Mouse (Mus musculus) liver, postnatal 0 days (tissue): ENCODE data around the gene Gm37240. TPM values are rescaled to one million over a fixed set of nuclear protein-coding genes. Genes with fewer than 3 reads are reported as not detected.
A peak's percentile ranks its signal among the peaks of the same experiment; 100 is the strongest.
"Not testable (repeated sequence)": the region's sequence is repeated elsewhere in the genome, so short reads cannot be mapped to it uniquely, and the experiment has no call there.

Experiments used
- ATAC-seq: fragments of 200-750 bp; cut with Nextera tagmentation; 2 replicates; pipeline ENCODE4 v1.8.0; 2017; ENCODE audit warnings: mild to moderate bottlenecking, moderate library complexity
- DNase-seq: peaks from one replicate; pipeline ENCODE4 v3.0.0-alpha.2; 2016
- H3K27ac ChIP-seq: fragments of 300-500 bp; sonication (generic); 2 replicates; pipeline ENCODE4 v1.5.1; 2014; ENCODE audit warnings: antibody characterized with exemption, moderate library complexity, mild to moderate bottlenecking, low read depth
- H3K27me3 ChIP-seq: fragments of 300-500 bp; sonication (generic); 2 replicates; pipeline ENCODE4 v1.6.1; 2014; ENCODE audit warnings: low read length, control low read depth, mixed read lengths; ENCODE audit not compliant: insufficient read depth
- H3K36me3 ChIP-seq: fragments of 300-500 bp; sonication (generic); replicated peaks from 2 replicates; pipeline ENCODE4 v1.6.1; 2014; ENCODE audit warnings: mild to moderate bottlenecking, control low read depth, low read length, moderate library complexity, mixed read lengths; ENCODE audit not compliant: insufficient read depth
- H3K4me1 ChIP-seq: fragments of 300-500 bp; sonication (generic); 2 replicates; pipeline ENCODE4 v1.6.1; 2014; ENCODE audit warnings: antibody characterized with exemption, mild to moderate bottlenecking, control low read depth; ENCODE audit not compliant: insufficient read depth
- H3K4me2 ChIP-seq: fragments of 300-500 bp; sonication (generic); 2 replicates; pipeline ENCODE4 v1.6.1; 2014; ENCODE audit warnings: low read depth, mild to moderate bottlenecking, low read length, moderate library complexity, mixed read lengths
- H3K4me3 ChIP-seq: fragments of 300-500 bp; sonication (generic); 2 replicates; pipeline ENCODE4 v1.5.1; 2014; ENCODE audit warnings: low read depth, low read length
- H3K9ac ChIP-seq: fragments of 300-500 bp; sonication (generic); replicated peaks from 2 replicates; pipeline ENCODE4 v1.6.1; 2014; ENCODE audit warnings: mild to moderate bottlenecking, moderate library complexity
- H3K9me3 ChIP-seq: fragments of 300-500 bp; sonication (generic); 2 replicates; pipeline ENCODE4 v1.6.1; 2016; ENCODE audit warnings: mild to moderate bottlenecking, control low read depth, low read length, mixed read lengths
- CTCF ChIP-seq: sonication (generic); IDR thresholded peaks from 2 replicates; pipeline ENCODE4 v1.5.1; 2016; ENCODE audit warnings: antibody characterized with exemption, low read depth
- EP300 ChIP-seq: IDR thresholded peaks from 2 replicates; pipeline ENCODE4 v1.6.1; 2016; ENCODE audit warnings: antibody characterized with exemption, low read depth, mild to moderate bottlenecking
- WGBS: fragments of 180-500 bp; shearing (Covaris S2); extraction: QIAGEN DNeasy Blood & Tissue Kit; methylation state at CpG from one replicate; pipeline ENCODE4 v1.1.7; 2014; ENCODE audit not compliant: insufficient replicate concordance; 5-methylcytosine and 5-hydroxymethylcytosine counted together
- polyA plus RNA-seq: library from polyadenylated mRNA; unstranded; fragments of >200 nt; fragmentation: Nextera tagmentation; extraction: Ambion mirVana; gene quantifications from 2 replicates; pipeline ENCODE4 v1.2.1, GENCODE M21; 2015

The Gm37240 gene
- polyA plus RNA-seq, 1 experiment from 2014 or later, result 0.72 TPM

DNA sequence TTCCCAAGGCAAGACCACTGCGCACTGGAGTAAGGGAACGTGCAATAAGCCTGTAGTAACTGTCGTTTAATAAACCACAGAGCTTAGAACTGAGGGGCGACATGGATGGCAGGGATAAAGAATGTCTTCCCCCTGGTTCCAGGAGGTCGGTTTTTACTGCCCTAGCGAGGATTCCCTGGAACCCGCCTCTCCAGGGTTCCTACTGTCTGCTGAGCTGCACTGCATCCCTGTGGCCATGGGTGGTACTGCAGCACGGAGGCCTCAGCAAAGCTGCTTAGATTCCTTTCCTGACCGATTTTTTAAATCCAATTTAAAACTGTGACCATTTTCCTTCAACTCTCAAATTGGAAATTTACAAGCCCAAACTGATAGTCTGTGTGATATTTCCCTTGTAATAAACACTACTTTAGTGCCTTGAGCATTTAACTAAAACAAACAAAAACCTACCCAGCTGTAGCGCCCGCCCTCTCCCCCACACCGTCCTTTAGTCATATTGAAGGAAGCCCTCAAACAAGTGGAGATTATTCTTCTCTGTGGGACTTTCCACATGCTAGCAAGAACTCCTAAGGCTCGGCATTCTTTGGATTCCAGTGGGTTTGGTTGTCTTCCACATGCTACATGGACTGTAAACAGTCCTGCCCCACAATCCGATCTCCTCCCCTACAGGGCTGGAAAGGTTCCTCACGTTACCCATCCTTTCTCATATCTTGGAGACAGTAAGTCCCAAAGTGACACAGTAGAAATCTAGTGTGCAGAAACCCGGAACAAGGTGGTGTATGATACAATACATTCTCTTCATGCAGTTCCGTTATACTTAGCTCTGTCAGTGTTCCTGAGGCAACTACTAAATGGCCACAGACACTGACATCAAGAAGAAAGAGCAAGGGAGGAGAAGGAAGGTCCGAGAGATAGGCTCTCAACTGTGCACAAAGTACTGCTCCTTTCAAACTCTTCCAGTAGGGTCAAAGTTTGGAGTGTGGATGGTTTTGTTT is 36.9 kb upstream of the Gm37240 start:
- no peak overlapping the region for H3K4me2 ChIP-seq
- no peaks in the 10 kb centered on the region for H3K27me3 ChIP-seq
- 43% methylated on average over 18 of the region's 18 CpGs for WGBS
- no peak overlapping the region for H3K9ac ChIP-seq
- ATAC-seq (0 out of 2 replicates have a peak, but pooled peaks have one; percentile 35), DNase-seq (peak; percentile 75)
- TF ChIP-seq EP300, result no peak
- TF ChIP-seq CTCF, result peak; percentile 92
- no peaks in the 10 kb centered on the region for H3K9me3 ChIP-seq
- no peaks in the 10 kb centered on the region for H3K36me3 ChIP-seq
- no peak overlapping the region for H3K27ac ChIP-seq
- no peak overlapping the region for H3K4me3 ChIP-seq
- no peaks in the 10 kb centered on the region for H3K4me1 ChIP-seq

DNA sequence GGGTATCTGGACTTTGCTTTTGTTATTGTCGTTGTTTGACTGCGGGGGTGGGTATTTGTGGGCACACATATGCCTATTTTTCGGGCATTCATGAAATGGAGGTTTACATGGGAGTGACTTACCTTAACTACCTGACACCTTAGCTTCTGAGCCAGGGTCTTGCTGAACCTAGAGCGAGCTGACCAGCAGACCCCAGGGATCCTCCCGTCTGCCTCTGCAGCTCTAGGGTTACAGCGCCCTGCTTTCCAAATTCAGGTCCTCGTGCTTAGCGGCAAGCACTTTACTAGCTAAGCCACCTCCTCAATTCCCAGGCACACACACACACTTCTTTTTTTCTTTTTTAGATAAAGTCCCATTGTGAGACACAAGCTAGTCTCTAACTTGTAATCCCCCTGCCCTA is 36.0 kb upstream of the Gm37240 start:
- H3K27me3 ChIP-seq, result no peaks in the 10 kb centered on the region
- no peaks in the 10 kb centered on the region for H3K36me3 ChIP-seq
- no peak overlapping the region for H3K27ac ChIP-seq
- no peak for TF ChIP-seq EP300
- TF ChIP-seq CTCF, result no peak
- H3K9me3 ChIP-seq, result no peaks in the 10 kb centered on the region
- no peak overlapping the region for H3K4me3 ChIP-seq
- DNase-seq (no peak), ATAC-seq (no peak)
- H3K4me2 ChIP-seq, result no peak overlapping the region
- 79% methylated on average over 8 of the region's 8 CpGs for WGBS
- no peaks in the 10 kb centered on the region for H3K4me1 ChIP-seq
- no peak overlapping the region for H3K9ac ChIP-seq

DNA sequence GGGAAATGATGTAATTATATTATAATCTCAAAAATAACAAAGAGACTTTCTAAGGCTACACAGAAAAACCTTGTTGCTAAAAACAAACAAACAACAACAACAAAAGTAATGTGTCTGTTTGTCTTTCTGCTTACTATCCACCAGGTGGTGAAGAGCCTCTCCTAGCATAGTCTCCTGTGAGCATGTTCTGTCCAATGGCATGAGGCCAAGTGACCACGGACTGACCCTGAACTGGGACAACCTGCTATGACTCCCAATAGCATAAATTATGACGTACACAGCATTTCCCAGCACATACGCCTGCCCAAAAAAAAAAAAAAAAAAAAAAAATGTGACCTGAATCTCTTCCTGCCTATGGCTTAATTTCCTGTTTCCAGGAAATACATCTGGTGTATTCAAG is 35.0 kb upstream of the Gm37240 start:
- Histone ChIP-seq H3K4me2 (no peak overlapping the region), H3K27ac (no peak overlapping the region), H3K9me3 (no peaks in the 10 kb centered on the region), H3K4me1 (no peaks in the 10 kb centered on the region), H3K27me3 (no peaks in the 10 kb centered on the region), H3K9ac (no peak overlapping the region), H3K4me3 (no peak overlapping the region), H3K36me3 (no peaks in the 10 kb centered on the region)
- ATAC-seq, result 0 out of 2 replicates have a peak, but pooled peaks have one; percentile 44
- 62% methylated on average over 3 of the region's 3 CpGs for WGBS
- TF ChIP-seq EP300, result no peak; the same call in 1 of the 2 replicates
- 0 out of 2 replicates have a peak, but pooled peaks have one; percentile 6 for TF ChIP-seq CTCF
- DNase-seq, result peak; percentile 42

DNA sequence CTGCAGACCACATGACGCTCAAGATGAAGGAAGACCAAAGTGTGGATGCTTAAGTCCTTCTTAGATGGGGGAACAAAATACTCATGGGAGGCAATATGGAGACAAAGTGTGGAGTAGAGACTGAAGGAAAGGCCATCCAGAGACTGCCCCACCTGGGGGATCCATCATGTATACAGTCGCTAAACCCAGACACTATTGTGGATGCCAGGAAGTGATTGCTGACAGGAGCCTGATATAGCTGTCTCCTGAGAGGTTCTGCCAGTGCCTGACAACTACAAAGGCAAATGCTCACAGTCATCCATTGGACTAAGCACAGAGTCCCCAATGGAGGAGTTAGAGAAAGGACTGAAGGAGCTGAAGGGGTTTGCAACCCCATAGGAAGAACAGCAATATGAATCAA is 33.4 kb upstream of the Gm37240 start:
- not testable (repeated sequence) for H3K27ac ChIP-seq, H3K27me3 ChIP-seq, H3K4me1 ChIP-seq, H3K36me3 ChIP-seq, H3K4me2 ChIP-seq, H3K9ac ChIP-seq, ATAC-seq, DNase-seq, H3K9me3 ChIP-seq, H3K4me3 ChIP-seq
- 71% methylated on average over 2 of the region's 2 CpGs for WGBS

DNA sequence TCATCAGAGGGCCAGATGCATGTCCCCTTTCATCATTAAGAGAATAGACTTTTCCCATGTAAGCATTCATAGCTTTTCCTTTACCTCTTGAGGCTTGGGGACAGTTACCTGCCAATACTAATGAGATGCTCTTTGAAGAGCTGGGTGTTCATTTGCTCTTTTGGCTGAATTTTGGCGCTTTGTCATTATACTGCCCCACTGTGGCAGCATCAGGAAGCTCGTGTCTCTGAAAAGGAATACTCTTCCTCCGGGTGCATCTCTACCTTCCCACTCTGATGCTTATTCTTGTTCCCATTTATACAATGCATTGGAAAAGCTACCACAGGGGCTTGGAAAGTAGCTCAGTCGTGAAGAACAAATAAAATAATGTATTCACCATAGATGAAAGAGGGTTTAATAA is 30.3 kb upstream of the Gm37240 start:
- Histone ChIP-seq H3K27ac (no peak overlapping the region), H3K36me3 (no peaks in the 10 kb centered on the region), H3K9ac (no peak overlapping the region), H3K4me3 (no peak overlapping the region), H3K27me3 (no peaks in the 10 kb centered on the region), H3K9me3 (no peaks in the 10 kb centered on the region), H3K4me1 (no peaks in the 10 kb centered on the region), H3K4me2 (no peak overlapping the region)
- 12% methylated on average over 4 of the region's 4 CpGs for WGBS
- ATAC-seq, result no peak
- peak; percentile 19 for DNase-seq
- no peak for TF ChIP-seq EP300
- peak; percentile 68 for TF ChIP-seq CTCF

DNA sequence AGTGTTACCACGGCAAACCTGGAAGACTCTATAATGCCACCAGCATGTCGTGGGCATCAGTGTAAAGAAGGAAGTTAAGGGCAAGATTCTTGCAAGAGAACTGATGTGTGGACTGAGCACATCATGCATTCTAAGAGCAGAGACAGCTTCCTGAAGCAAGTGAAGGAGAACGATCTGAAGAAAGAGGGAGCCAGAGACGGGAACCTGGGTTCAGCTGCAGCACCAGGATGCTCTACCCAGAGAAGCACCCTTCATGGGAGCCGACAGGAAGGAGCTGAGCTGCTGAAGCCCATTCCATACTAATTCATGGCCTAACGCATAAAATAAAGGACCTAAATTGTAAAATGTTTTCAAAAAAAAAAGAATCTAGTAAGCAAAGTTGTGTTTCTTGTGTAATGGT is 27.5 kb upstream of the Gm37240 start:
- Histone ChIP-seq H3K27ac (no peak overlapping the region), H3K9ac (no peak overlapping the region)
- 69% methylated on average over 6 of the region's 6 CpGs for WGBS

More for the DNA sequence above, 27.5 kb upstream of the Gm37240 start:
- Histone ChIP-seq H3K27me3 (no peaks in the 10 kb centered on the region), H3K9me3 (no peaks in the 10 kb centered on the region), H3K36me3 (no peaks in the 10 kb centered on the region), H3K4me1 (no peaks in the 10 kb centered on the region), H3K4me3 (no peak overlapping the region), H3K4me2 (no peak overlapping the region)
- DNase-seq (no peak), ATAC-seq (no peak)
- no peak for TF ChIP-seq EP300
- TF ChIP-seq CTCF, result no peak
